Mouse (Mus musculus): Measurements from ENCODE around the gene Ltbp2.
A peak's percentile ranks its signal among the peaks of the same experiment; 100 is the strongest.

The Ltbp2 gene

GRCm38 (mm10) chr12:84763577-84764218, 112.6 kb downstream of the Ltbp2 start:
- no peak for DNase-seq (ENCODE audit: low read depth, low spot score)

GRCm38 (mm10) chr12:84762532-84762931, 113.8 kb downstream of the Ltbp2 start:
- DNase-seq (ENCODE audit: low read depth, low spot score) = no peak

GRCm38 (mm10) chr12:84759063-84759462, 117.3 kb downstream of the Ltbp2 start:
- DNase-seq (ENCODE audit: low read depth, low spot score) = no peak

GRCm38 (mm10) chr12:84756016-84756415, 120.3 kb downstream of the Ltbp2 start:
- peak; percentile 90 for DNase-seq (ENCODE audit: low read depth, low spot score)

GRCm38 (mm10) chr12:84755008-84755695, 121.2 kb downstream of the Ltbp2 start:
- DNase-seq (ENCODE audit: low read depth, low spot score) = no peak

GRCm38 (mm10) chr12:84752131-84752977, 124.0 kb downstream of the Ltbp2 start:
- no peak for DNase-seq (ENCODE audit: low read depth, low spot score)

- no peak for DNase-seq (ENCODE audit: low read depth, low spot score)
Observed at GRCm38 (mm10) chr12:84750661-84751060, 125.7 kb downstream of the Ltbp2 start.

- DNase-seq (ENCODE audit: low read depth, low spot score) = no peak
Observed at GRCm38 (mm10) chr12:84748134-84748533, 128.2 kb downstream of the Ltbp2 start.

GRCm38 (mm10) chr12:84745700-84746099, 130.6 kb downstream of the Ltbp2 start:
- DNase-seq (ENCODE audit: low read depth, low spot score) = no peak

GRCm38 (mm10) chr12:84743496-84743895, 132.8 kb downstream of the Ltbp2 start:
- DNase-seq (ENCODE audit: low read depth, low spot score) = no peak

- no peak for DNase-seq (ENCODE audit: low read depth, low spot score)
Observed at GRCm38 (mm10) chr12:84733366-84733765, 143.0 kb downstream of the Ltbp2 start.
